Mouse (Mus musculus) midbrain, embryonic 13.5 days (tissue): ENCODE measurements at regions not wholly inside any gene's neighbourhood (a gene's known extent, or its start where the extent isn't known, plus 50 kb on each side); places are given as distances from the start of the nearest gene placed in this dataset.

Source experiments
- ATAC-seq: fragments of 200-750 bp; cut with Nextera tagmentation; 2 replicates; pipeline ENCODE4 v1.8.0; 2017; ENCODE audit warnings: mild to moderate bottlenecking, moderate TSS enrichment, moderate library complexity
- H3K27ac ChIP-seq: fragments of 300-500 bp; sonication (generic); 2 replicates; pipeline ENCODE4 v1.5.1; 2015; ENCODE audit warnings: inconsistent platforms, mild to moderate bottlenecking, moderate library complexity
- H3K27me3 ChIP-seq: fragments of 300-500 bp; sonication (generic); 2 replicates; pipeline ENCODE4 v1.6.1; 2015; ENCODE audit warnings: mild to moderate bottlenecking, inconsistent platforms
- H3K36me3 ChIP-seq: fragments of 300-500 bp; sonication (generic); 2 replicates; pipeline ENCODE4 v1.6.1; 2015; ENCODE audit warnings: mild to moderate bottlenecking, inconsistent platforms
- H3K4me1 ChIP-seq: fragments of 300-500 bp; sonication (generic); replicated peaks from 2 replicates; pipeline ENCODE4 v1.6.1; 2015; ENCODE audit warnings: inconsistent platforms
- H3K4me2 ChIP-seq: fragments of 300-500 bp; sonication (generic); replicated peaks from 2 replicates; pipeline ENCODE4 v1.6.1; 2015; ENCODE audit warnings: moderate library complexity, mild to moderate bottlenecking, inconsistent platforms
- H3K4me3 ChIP-seq: fragments of 300-500 bp; sonication (generic); replicated peaks from 2 replicates; pipeline ENCODE4 v1.5.1; 2015; ENCODE audit warnings: mild to moderate bottlenecking, inconsistent platforms
- H3K9ac ChIP-seq: fragments of 300-500 bp; sonication (generic); replicated peaks from 2 replicates; pipeline ENCODE4 v1.6.1; 2015; ENCODE audit warnings: mild to moderate bottlenecking, inconsistent platforms
- H3K9me3 ChIP-seq: fragments of 300-500 bp; sonication (generic); 2 replicates; pipeline ENCODE4 v1.6.1; 2016; ENCODE audit warnings: mild to moderate bottlenecking, inconsistent platforms
- WGBS: fragments of 180-500 bp; shearing (Covaris S2); methylation state at CpG from one replicate; pipeline ENCODE4 v1.1.7; 2015; 5-methylcytosine and 5-hydroxymethylcytosine counted together

GRCm38 (mm10) chr17:14476707-14477106, 197.4 kb downstream of the Smoc2 start:
- 88% methylated on average over 12 of the region's 12 CpGs for WGBS
- H3K27me3 ChIP-seq, result no peaks in the 10 kb centered on the region; the same call in 1 of the 2 replicates
- H3K9me3 ChIP-seq, result no peaks in the 10 kb centered on the region

GRCm38 (mm10) chr17:14475778-14476647, 196.7 kb downstream of the Smoc2 start:
- no peaks in the 10 kb centered on the region; the same call in 1 of the 2 replicates for H3K27me3 ChIP-seq
- no peak overlapping the region for H3K9ac ChIP-seq
- WGBS, result 72% methylated on average over 23 of the region's 23 CpGs
- H3K4me1 ChIP-seq, result peaks cover 6% of the 10 kb centered on the region; the same call in 1 of the 2 replicates
- H3K4me3 ChIP-seq, result no peak overlapping the region
- ATAC-seq, result peak; percentile 37; the same call in 1 of the 2 replicates
- no peak overlapping the region for H3K4me2 ChIP-seq
- no peak overlapping the region for H3K27ac ChIP-seq
- H3K9me3 ChIP-seq, result no peaks in the 10 kb centered on the region
- H3K36me3 ChIP-seq, result no peaks in the 10 kb centered on the region

More at GRCm38 (mm10) chr17:14476707-14477106, 197.4 kb downstream of the Smoc2 start:
- Histone ChIP-seq H3K9ac (no peak overlapping the region), H3K4me1 (peaks cover 6% of the 10 kb centered on the region; the same call in 1 of the 2 replicates), H3K4me3 (no peak overlapping the region), H3K27ac (no peak overlapping the region), H3K36me3 (no peaks in the 10 kb centered on the region), H3K4me2 (no peak overlapping the region)
- 0 out of 2 replicates have a peak, but pooled peaks have one; percentile 43 for ATAC-seq

GRCm38 (mm10) chr17:14475277-14475676, 196.0 kb downstream of the Smoc2 start:
- no peak overlapping the region for H3K27ac ChIP-seq
- H3K9ac ChIP-seq, result no peak overlapping the region
- H3K4me2 ChIP-seq, result no peak overlapping the region
- no peaks in the 10 kb centered on the region for H3K36me3 ChIP-seq
- ATAC-seq, result no peak
- WGBS, result 18% methylated on average over 4 of the region's 4 CpGs
- H3K4me1 ChIP-seq, result peaks cover 6% of the 10 kb centered on the region; the same call in 1 of the 2 replicates
- no peaks in the 10 kb centered on the region for H3K9me3 ChIP-seq
- H3K4me3 ChIP-seq, result no peak overlapping the region
- no peaks in the 10 kb centered on the region; the same call in 1 of the 2 replicates for H3K27me3 ChIP-seq

- peak; percentile 87 for ATAC-seq
Observed at GRCm38 (mm10) chr17:14468754-14469488, 189.6 kb downstream of the Smoc2 start.

GRCm38 (mm10) chr17:14455251-14455743, 176.0 kb downstream of the Smoc2 start:
- H3K27me3 ChIP-seq, result no peaks in the 10 kb centered on the region
- ATAC-seq, result no peak
- H3K4me3 ChIP-seq, result no peak overlapping the region
- peaks cover 8% of the 10 kb centered on the region for H3K4me1 ChIP-seq
- no peak overlapping the region for H3K9ac ChIP-seq
- H3K4me2 ChIP-seq, result no peak overlapping the region
- no peaks in the 10 kb centered on the region for H3K9me3 ChIP-seq
- H3K36me3 ChIP-seq, result no peaks in the 10 kb centered on the region
- no peak overlapping the region for H3K27ac ChIP-seq
- WGBS, result 75% methylated on average over 8 of the region's 8 CpGs

More at GRCm38 (mm10) chr17:14468754-14469488, 189.6 kb downstream of the Smoc2 start:
- WGBS, result 44% methylated on average over 6 of the region's 6 CpGs
- H3K4me1 ChIP-seq, result peaks cover 28% of the 10 kb centered on the region
- no peaks in the 10 kb centered on the region for H3K27me3 ChIP-seq
- H3K9ac ChIP-seq, result no peak overlapping the region
- peak overlapping the region; percentile 67 for H3K27ac ChIP-seq
- no peak overlapping the region for H3K4me2 ChIP-seq
- no peak overlapping the region for H3K4me3 ChIP-seq
- no peaks in the 10 kb centered on the region for H3K9me3 ChIP-seq
- H3K36me3 ChIP-seq, result no peaks in the 10 kb centered on the region
